Mouse (Mus musculus): ENCODE results near the gene Foxg1.

DNA sequence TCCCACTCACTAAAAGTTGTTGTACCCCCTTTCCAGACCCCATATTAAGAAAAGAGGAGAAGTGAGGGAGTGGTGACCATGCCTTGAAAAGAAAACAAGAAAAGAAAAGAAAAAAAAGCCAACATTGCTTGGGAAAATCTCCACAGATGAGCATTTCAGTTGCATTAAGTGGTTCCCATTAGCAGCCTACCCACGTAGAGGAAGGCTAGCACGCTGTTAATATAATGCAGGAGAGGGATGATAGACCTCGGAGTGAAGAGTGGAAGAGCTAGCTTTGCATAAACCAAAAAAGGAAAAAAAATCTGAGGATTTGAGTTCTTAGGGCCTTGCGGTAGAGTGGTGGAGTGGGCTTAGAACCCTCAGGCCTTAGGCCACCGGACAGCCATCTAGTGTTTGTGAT lies 9.3 kb upstream of the Foxg1 start:
- TF ChIP-seq CTCF (IDR thresholded peaks at IDR 0.05; ENCODE audit: insufficient read depth, low read depth, low read length) (no peak), POLR2A (IDR thresholded peaks at IDR 0.05; ENCODE audit: insufficient read depth, low read depth, low read length) (no peak)

Measured in olfactory bulb, adult 2 months (tissue).